Mouse (Mus musculus) activated CD4-positive, CD25-positive, alpha-beta regulatory T cell (primary cell): ENCODE data around the gene 2200002D01Rik. TPM values are rescaled to one million over a fixed set of nuclear protein-coding genes. Genes with fewer than 3 reads are reported as not detected.

Source experiments
- polyA plus RNA-seq, 2 experiments: library from polyadenylated mRNA; unstranded; fragments of 100-300 nt; shearing (Covaris generic); gene quantifications; one replicate each; pipeline ENCODE4 v1.2.1; 2017

The 2200002D01Rik gene
- 1 to 10 TPM; 1.9 to 5.8 TPM for polyA plus RNA-seq

DNA sequence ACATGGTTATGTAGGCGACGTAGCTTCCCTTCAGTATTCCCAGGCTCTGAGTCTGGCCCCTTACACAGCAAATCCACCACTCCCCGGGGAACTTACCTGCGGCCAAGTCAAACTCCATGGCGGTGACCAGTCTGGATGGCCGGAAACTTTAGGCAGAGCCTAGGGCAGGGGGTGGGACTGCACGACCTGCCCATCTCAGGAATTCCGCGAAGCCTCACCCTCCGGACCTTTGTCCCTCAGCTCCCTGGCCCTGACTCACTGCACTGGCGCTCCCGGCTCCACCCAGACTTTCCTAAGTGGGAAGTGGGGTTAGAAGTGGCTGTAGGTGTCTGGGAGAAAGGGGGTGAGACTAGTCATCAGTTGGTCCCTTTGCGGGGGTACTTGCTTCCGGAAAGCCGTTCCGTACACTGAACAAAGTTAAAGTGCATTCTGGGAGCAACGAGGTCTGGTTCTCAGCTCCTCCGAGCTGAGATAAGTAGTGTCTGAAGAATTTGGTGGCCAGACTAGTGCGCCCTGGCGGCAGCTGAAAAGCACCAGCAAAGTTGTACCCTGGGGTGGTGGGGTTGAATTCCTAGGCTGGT, at the start of gene 2200002D01Rik:
Gene 2200002D01Rik (minus strand): TSS at position 206 of the 581 bp plus-strand sequence.

DNA sequence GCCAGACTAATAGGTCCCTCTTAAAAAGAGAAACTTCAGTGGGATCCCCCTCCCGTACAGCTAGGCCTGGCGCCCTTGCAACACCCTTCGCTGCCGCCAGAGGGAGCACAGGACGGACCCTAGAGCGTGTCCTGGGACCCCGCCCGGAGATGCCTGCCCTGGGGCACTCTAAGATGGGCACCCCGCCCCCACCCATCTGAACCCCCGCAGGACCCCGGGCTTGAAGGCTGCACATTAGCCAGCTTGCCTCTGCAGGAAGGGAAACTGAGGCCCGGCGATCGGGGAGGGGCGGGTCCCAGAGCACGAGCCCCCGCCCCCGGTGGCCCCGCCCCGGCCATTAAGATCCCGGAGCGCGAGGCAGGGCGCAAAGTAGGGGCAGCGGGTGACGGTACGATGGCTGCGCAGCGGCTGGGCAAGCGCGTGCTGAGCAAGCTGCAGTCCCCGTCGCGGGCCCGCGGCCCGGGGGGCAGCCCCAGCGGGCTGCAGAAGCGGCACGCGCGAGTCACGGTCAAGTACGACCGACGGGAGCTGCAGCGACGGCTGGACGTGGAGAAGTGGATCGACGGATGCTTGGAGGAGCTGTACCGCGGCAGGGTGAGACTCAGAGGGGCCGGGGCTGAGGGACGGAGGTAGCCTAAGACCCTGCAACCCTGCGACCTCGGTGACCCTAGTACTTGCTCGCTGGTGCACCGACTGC, 40.8 kb upstream of the 2200002D01Rik start, which contains the start of gene Ppp1r14a:
Gene Ppp1r14a (plus strand): TSS at position 367 of the 697 bp plus-strand sequence.

DNA sequence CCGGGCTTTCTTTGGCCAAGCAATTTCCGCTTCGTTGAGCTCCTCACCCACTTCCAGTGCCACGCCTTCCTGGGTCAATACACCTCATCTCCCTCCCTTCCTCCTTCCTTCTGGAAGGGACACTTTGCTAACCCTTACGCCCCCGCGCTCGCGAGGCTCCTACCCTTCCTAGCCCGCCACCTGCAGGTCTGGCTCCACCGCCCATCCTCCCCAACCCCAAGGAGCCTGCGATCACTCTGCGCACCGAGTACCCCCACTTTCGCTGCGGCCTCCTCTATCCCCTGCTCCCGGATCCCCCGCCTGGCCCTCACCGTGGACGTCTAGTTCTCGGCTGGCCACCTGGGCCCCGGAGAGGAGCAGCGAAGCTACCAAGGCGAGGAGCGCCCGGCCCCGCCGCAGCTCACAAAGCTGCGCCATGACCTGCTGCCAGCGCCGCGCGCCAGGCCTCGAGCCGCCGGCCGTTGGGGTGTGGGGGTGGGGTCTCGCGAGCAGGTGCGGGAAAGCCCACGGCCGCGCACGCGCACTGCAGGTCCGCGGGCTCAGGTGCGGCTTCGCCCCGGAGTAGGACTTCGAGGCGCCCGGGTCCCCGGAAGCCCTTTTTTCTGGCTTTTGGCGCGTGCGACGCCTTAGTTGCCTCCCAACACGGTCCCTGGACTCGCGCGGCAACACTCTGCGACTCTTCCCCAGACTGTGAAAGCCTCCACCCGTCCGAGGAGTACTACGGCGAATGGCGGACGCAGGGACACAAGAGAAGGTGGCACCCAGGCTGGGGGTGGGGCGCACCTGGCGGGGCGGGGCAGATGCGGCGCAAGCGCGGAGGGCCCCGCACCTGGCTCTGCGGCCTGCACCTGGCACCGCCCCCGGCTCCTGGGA, 33.2 kb upstream of the 2200002D01Rik start, which contains the start of gene Spint2:
Gene Spint2 (minus strand): TSS at position 712 of the 873 bp plus-strand sequence.

DNA sequence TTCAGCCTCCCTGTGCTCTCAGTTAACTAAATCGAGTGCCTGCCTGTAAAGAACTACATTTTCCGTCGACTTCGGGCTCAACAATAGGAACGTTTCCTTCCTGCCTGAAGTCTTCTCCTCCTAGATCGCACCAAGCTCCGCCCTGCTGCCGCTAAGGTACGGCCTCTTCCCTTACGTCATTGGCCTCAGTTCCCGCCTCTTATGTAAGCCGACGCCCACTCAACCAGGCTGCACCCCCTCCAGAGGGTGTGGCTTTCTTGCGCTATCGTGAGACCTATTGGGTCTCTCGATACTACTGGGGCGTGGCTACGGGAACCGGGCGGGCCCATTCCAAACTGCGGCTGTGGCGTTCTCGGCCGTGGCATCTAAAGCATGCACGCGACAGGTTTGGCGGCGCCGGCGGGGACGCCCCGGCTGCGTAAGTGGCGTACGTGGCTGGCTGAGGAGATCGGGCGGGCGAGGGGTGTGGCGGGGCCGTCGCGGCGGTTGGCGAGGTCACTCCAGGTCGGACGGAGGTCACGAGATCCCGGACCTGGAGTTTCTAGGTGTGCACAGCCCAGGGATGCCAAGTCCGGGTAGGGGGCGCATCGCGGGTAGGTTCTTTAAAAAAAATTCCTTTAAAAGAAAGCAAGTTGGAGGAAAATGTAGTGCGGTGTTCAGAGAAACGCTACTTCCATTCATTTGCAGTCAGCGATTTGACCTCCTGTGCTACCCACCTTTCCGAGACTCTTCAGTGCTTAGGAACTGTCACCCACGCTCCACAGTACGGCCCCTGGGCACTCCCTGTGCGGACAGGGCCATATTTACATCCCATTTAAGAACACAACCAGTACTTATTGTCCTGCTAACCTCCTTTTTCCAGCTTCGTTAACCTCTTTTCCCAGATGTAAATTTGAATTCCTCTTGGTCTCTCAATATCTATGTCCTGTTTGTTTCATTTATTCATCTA, 10.0 kb downstream of the 2200002D01Rik start, which contains the start of gene Yif1b:
Gene Yif1b (plus strand): TSS at position 311 of the 949 bp plus-strand sequence.

DNA sequence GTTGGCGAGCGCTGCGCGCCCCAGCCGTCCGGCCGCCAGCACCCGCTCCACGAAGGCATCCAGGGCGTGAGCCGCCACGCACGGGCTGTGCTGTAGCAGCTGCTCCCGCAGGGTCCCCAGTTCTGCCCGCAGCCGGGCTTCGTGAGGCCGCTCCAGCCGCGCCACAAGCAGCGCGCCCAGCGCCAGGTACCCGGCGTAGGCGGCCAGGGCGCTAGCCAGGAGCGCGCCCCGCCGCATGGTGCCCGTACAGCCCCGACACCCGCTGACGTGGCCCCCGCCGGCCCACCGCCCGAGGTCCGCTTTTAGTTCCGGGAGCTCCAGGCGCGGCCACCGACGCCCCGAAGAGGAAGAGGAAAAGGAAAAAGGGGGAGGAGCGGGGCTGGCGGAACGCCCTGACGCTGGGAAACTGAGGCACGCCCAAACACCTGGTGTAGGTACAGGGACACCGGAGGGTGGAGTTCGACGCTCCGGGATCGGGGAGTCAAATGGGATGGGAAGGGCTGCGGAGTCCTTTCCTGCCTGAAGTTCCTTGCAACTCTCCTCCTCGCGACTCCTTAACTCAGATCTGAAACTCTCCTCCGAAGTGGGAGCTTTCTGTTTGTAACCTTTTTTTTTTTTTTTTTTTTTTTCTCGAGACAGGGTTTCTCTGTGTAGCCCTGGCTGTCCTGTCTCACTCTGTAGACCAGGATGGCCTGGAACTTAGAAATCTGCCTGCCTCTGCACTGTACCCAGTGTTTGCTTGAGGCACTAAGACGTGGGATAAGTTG, 15.8 kb downstream of the 2200002D01Rik start, which contains the start of gene Kcnk6:
Gene Kcnk6 (minus strand): TSS at position 269 of the 767 bp plus-strand sequence.

DNA sequence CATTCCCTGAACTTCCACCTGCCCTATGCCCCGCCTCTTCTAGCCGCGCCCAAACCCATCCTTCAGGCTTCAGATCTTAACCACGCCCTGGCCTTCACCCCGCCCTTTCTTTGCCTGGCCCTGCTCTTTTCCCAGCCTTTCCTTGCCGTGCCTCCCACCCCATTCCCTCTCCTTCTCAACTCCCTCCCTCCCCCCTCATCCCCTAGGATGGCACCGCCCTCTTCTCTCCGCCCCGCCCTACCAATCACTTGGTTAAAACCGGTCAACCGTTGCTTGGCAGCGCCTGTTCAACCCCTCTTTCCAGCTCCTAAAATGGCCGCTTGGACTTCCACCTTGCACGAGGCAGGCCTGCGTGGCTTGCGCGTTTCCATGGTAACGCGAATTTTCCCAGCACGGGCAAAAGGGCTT, 34.6 kb downstream of the 2200002D01Rik start, which contains the start of gene Catsperg1:
Gene Catsperg1 (minus strand): TSS at position 361 of the 408 bp plus-strand sequence.

Other genes starting within 250 kb of the 2200002D01Rik start
- gene Ryr1, start 123.3 kb downstream of the 2200002D01Rik start, polyA plus RNA-seq = under 1 TPM; 0.16 to 0.95 TPM
- gene Rasgrp4, start 113.6 kb downstream of the 2200002D01Rik start, polyA plus RNA-seq = 1 to 10 TPM in 1 of 2 experiments, under 1 TPM in 1; 0.59 to 2.7 TPM
- gene Fam98c, start 92.2 kb downstream of the 2200002D01Rik start, polyA plus RNA-seq = 10 to 100 TPM; 63.1 to 73.0 TPM
- gene Ggn, start 78.3 kb downstream of the 2200002D01Rik start, polyA plus RNA-seq = under 1 TPM; 0.11 to 0.24 TPM
- under 1 TPM in 1 of 2 experiments, not detected in 1; 0.29 TPM for gene Spred3, start 78.1 kb downstream of the 2200002D01Rik start, polyA plus RNA-seq
- 100 to 1,000 TPM; 281 to 290 TPM for gene Psmd8, start 67.8 kb downstream of the 2200002D01Rik start, polyA plus RNA-seq
- 1 to 10 TPM; 1.1 to 1.2 TPM for gene Catsperg1, start 34.4 kb downstream of the 2200002D01Rik start, polyA plus RNA-seq
- 1 to 10 TPM; 2.2 to 5.9 TPM for gene Kcnk6, start 16.0 kb downstream of the 2200002D01Rik start, polyA plus RNA-seq
- 10 to 100 TPM; 39.8 to 47.0 TPM for gene Yif1b, start 10.1 kb downstream of the 2200002D01Rik start, polyA plus RNA-seq
- gene Spint2, start 33.4 kb upstream of the 2200002D01Rik start, polyA plus RNA-seq = 100 to 1,000 TPM; 184 to 192 TPM
- gene Ppp1r14a, start 40.8 kb upstream of the 2200002D01Rik start, polyA plus RNA-seq = under 1 TPM in 1 of 2 experiments, not detected in 1; 0.57 TPM
- not detected for gene Dpf1, start 55.5 kb upstream of the 2200002D01Rik start, polyA plus RNA-seq